Mouse (Mus musculus) cerebellum, adult 2 months (tissue): ENCODE measurements around the gene Adamts18. TPM values are rescaled to one million over a fixed set of nuclear protein-coding genes. Genes with fewer than 3 reads are reported as not detected.

Experiments used
- DNase-seq, 2 experiments: peaks; one replicate each; pipeline ENCODE4 v3.0.0; 2021
- H3K27ac ChIP-seq: fragments of 200-500 bp; 2 replicates; pipeline ENCODE4 v1.5.1; 2012; ENCODE audit warnings: low read length, control low read depth, inconsistent platforms; ENCODE audit not compliant: insufficient read depth
- H3K27me3 ChIP-seq: fragments of 200-500 bp; 2 replicates; pipeline ENCODE4 v1.6.1; 2012; ENCODE audit warnings: inconsistent platforms, mild to moderate bottlenecking, low read length, moderate library complexity; ENCODE audit not compliant: control insufficient read depth, insufficient read depth
- H3K4me1 ChIP-seq: fragments of 200-500 bp; 2 replicates; pipeline ENCODE4 v1.6.1; 2011; ENCODE audit warnings: low read length; ENCODE audit not compliant: control insufficient read depth, insufficient read depth
- H3K4me3 ChIP-seq: fragments of 200-500 bp; replicated peaks from 2 replicates; pipeline ENCODE3; 2011; ENCODE audit warnings: mild to moderate bottlenecking, low read depth, low read length, control low read depth; ENCODE audit not compliant: insufficient read depth
- CTCF ChIP-seq: fragments of 200-500 bp; IDR thresholded peaks from 2 replicates; pipeline ENCODE4 v1.5.1; 2011; ENCODE audit warnings: low read depth, mild to moderate bottlenecking, control low read depth, low read length, moderate library complexity, borderline replicate concordance; ENCODE audit not compliant: insufficient read depth
- POLR2A ChIP-seq: fragments of 200-500 bp; IDR thresholded peaks from 2 replicates; pipeline ENCODE4 v1.6.1; 2011; ENCODE audit warnings: low read length, control low read depth, borderline replicate concordance; ENCODE audit not compliant: insufficient read depth
- WGBS: fragments of 180-500 bp; shearing (Covaris S2); methylation state at CpG from one replicate; pipeline ENCODE4 v1.1.7; 2018; 5-methylcytosine and 5-hydroxymethylcytosine counted together
- polyA plus RNA-seq: library from polyadenylated mRNA; depleted of rRNA; stranded (reverse); fragments of >200 nt; gene quantifications from 2 replicates; pipeline ENCODE4 v1.2.3, GENCODE M21; 2012

Adamts18 gene
- polyA plus RNA-seq, 1 experiment: 9.6 TPM

DNA sequence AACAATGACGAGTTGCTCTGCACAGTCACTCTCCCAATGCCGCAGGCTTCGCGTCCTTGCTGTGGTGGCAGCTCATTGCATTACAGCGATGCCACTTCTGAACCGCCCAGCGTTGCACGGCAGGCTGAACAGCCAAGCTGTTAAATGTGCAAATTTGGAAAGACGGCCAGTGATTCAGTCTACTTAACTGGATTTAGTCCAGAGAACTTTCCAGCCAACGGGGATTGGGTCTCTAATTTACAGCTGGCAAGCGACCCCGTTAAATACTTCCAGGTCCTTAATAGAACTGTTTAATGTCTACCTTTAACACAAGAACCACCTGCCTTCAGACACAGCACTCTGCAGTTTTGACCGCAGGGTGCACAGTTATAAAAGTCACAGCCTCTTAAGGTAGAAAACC, 127.1 kb downstream of the Adamts18 start:
- no peak overlapping the region for H3K4me3 ChIP-seq
- no peaks in the 10 kb centered on the region for H3K4me1 ChIP-seq
- H3K27ac ChIP-seq: no peak overlapping the region
- 34% methylated on average over 13 of the region's 13 CpGs for WGBS
- no peaks in the 10 kb centered on the region for H3K27me3 ChIP-seq
- DNase-seq: no peak
- TF ChIP-seq CTCF (no peak), POLR2A (no peak)

DNA sequence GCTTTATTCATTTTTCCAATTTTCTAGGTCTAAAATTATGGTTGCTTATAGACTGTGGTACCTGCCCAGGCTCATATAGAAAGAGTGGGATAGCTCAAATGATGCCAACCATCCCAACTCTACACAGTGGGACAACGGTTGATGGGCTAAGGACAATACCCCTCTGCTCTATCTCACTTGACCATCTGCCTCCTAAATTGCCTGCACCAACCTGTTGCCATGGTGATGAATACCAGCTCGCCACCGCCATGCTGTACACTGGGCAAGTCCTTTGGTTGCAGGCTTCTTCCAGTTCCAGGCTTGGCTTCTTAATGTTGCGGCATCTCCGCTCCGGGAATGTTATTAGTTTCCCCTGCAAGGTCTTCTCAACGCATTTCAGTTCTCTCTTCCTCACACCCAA, 143.6 kb downstream of the Adamts18 start:
- no peak overlapping the region for H3K27ac ChIP-seq
- no peak overlapping the region for H3K4me3 ChIP-seq
- TF ChIP-seq POLR2A (no peak), CTCF (no peak)
- no peaks in the 10 kb centered on the region for H3K4me1 ChIP-seq
- DNase-seq: no peak
- no peaks in the 10 kb centered on the region for H3K27me3 ChIP-seq
- 30% methylated on average over 7 of the region's 7 CpGs for WGBS

GRCm38 (mm10) chr8:113691622-113692343, 156.8 kb downstream of the Adamts18 start:
- Histone ChIP-seq H3K27ac (no peak overlapping the region), H3K4me1 (peaks cover 13% of the 10 kb centered on the region), H3K27me3 (peaks cover 1% of the 10 kb centered on the region; the same call in 1 of the 2 replicates), H3K4me3 (no peak overlapping the region)
- WGBS: 16% methylated on average over 14 of the region's 14 CpGs
- peak; percentile 41 to 58 for DNase-seq
- TF ChIP-seq CTCF (no peak), POLR2A (no peak)

DNA sequence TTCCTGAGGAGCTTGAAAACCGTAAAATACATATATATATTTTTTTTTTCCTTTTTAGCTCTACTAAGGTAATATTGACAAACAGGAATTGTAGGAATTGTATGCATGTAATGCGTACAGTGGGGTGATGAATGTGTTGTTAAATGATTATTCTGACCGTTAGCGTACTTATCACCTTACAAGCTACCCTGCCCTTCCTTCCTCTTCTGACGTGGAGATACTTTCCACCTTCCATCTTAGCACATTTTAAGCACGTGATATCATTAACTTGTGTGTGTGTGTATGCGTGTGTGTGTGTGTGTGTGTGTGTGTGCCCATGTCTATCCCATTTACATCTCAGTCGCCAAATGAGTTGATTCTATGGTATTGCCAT, 160.0 kb downstream of the Adamts18 start:
- WGBS: 39% methylated on average over 8 of the region's 8 CpGs
- Histone ChIP-seq H3K4me1 (peaks cover 13% of the 10 kb centered on the region), H3K27me3 (peaks cover 1% of the 10 kb centered on the region; the same call in 1 of the 2 replicates), H3K4me3 (no peak overlapping the region), H3K27ac (no peak overlapping the region)
- DNase-seq: no peak
- TF ChIP-seq CTCF: no peak
- no peak for TF ChIP-seq POLR2A

- peak; percentile 41 to 52 for DNase-seq
- 15% methylated on average over 17 of the region's 17 CpGs for WGBS
- Histone ChIP-seq H3K4me3 (peak overlapping the region; percentile 41), H3K27ac (no peak overlapping the region), H3K4me1 (peaks cover 13% of the 10 kb centered on the region), H3K27me3 (peaks cover 1% of the 10 kb centered on the region; the same call in 1 of the 2 replicates)
- TF ChIP-seq CTCF (no peak), POLR2A (no peak)
Observed at GRCm38 (mm10) chr8:113687889-113688542, 160.5 kb downstream of the Adamts18 start.

DNA sequence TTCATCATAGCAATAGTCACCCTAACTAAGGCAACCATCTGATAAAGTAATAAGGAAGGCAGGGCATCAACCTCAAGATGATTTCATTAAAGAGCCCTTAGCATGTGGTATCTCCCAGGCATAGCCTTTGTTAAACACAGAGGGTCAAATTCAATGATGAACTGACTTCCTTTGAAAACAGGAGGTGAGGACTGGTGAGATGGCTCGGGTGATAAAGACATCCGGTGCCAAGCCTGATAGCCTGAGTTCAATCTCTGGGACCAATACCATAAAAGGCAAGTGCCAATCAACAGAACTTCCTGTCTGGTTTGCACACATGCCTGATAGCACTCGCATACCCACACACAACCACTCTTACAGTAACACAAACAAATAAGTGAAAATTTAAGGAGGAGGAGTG, 169.2 kb downstream of the Adamts18 start:
- 80% methylated on average over 3 of the region's 3 CpGs for WGBS
- no peaks in the 10 kb centered on the region for H3K27me3 ChIP-seq
- H3K4me3 ChIP-seq: no peak overlapping the region
- no peak for DNase-seq
- no peaks in the 10 kb centered on the region for H3K4me1 ChIP-seq
- TF ChIP-seq CTCF: no peak
- TF ChIP-seq POLR2A: no peak
- no peak overlapping the region for H3K27ac ChIP-seq

DNA sequence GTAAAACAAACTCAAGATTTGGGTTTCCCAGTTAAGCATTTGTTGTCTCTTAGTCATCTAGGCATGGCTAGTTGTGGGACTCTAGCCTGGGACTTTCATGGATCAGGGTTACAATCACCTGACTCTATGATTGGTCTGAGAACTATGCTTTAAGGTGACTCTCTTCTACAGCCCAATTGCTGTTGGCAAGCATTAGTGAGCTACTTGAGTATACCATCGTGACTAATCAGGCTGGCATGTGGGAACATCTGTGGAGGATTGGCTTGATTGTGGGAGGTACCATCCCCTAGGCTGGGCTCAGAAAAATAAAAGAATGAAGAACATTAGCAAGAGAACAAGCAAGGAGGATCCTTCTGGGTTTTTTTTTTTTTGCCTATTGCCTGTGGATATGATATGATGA, 171.7 kb downstream of the Adamts18 start:
- 83% methylated on average over 1 of the region's 1 CpGs for whole genome bisulfite sequencing
- Histone ChIP-seq H3K4me1 (peaks cover 4% of the 10 kb centered on the region; the same call in 1 of the 2 replicates), H3K4me3 (no peak overlapping the region), H3K27me3 (no peaks in the 10 kb centered on the region), H3K27ac (no peak overlapping the region)
- DNase-seq: no peak
- no peak for TF ChIP-seq POLR2A
- TF ChIP-seq CTCF: no peak

- 50% methylated on average over 2 of the region's 2 CpGs for WGBS
- Histone ChIP-seq H3K27ac (no peak overlapping the region), H3K4me3 (no peak overlapping the region), H3K27me3 (no peaks in the 10 kb centered on the region), H3K4me1 (peaks cover 4% of the 10 kb centered on the region; the same call in 1 of the 2 replicates)
- no peak for TF ChIP-seq CTCF
- no peak for TF ChIP-seq POLR2A
- no peak for DNase-seq
Observed at GRCm38 (mm10) chr8:113675281-113675680, 173.3 kb downstream of the Adamts18 start.
